Mouse (Mus musculus) lung, adult 18-20 months (tissue): Measurements from ENCODE around the gene Bzw2.
A peak's percentile ranks its signal among the peaks of the same experiment; 100 is the strongest.

Experiments
- DNase-seq, 2 experiments: peaks; one replicate each; pipeline ENCODE4 v3.0.0; 2022; ENCODE audit warnings: mixed read lengths in 2 of 2

The Bzw2 gene

GRCm38 (mm10) chr12:36134111-36134510, 23.8 kb downstream of the Bzw2 start:
- no peak for DNase-seq

- no peak for DNase-seq
Measured at GRCm38 (mm10) chr12:36133547-36133946, 24.3 kb downstream of the Bzw2 start.

GRCm38 (mm10) chr12:36132668-36133067, 25.2 kb downstream of the Bzw2 start:
- no peak for DNase-seq

- no peak for DNase-seq
Measured at GRCm38 (mm10) chr12:36132254-36132653, 25.6 kb downstream of the Bzw2 start.

GRCm38 (mm10) chr12:36129826-36130225, 28.1 kb downstream of the Bzw2 start:
- DNase-seq = no peak

GRCm38 (mm10) chr12:36126049-36126448, 31.8 kb downstream of the Bzw2 start:
- DNase-seq = no peak

- no peak for DNase-seq
Measured at GRCm38 (mm10) chr12:36119244-36119643, 38.6 kb downstream of the Bzw2 start.

GRCm38 (mm10) chr12:36117161-36117560, 40.7 kb downstream of the Bzw2 start:
- DNase-seq = no peak

- DNase-seq = no peak
Measured at GRCm38 (mm10) chr12:36112081-36112480, 45.8 kb downstream of the Bzw2 start.

GRCm38 (mm10) chr12:36111110-36111509, 46.8 kb downstream of the Bzw2 start:
- DNase-seq = no peak

GRCm38 (mm10) chr12:36110457-36110856, 47.4 kb downstream of the Bzw2 start:
- no peak for DNase-seq

GRCm38 (mm10) chr12:36108442-36108841, 49.4 kb downstream of the Bzw2 start:
- DNase-seq = no peak

GRCm38 (mm10) chr12:36103592-36103910, 54.3 kb downstream of the Bzw2 start:
- no peak for DNase-seq

GRCm38 (mm10) chr12:36102733-36103591, 54.9 kb downstream of the Bzw2 start:
- DNase-seq = no peak

GRCm38 (mm10) chr12:36095371-36095880, 62.5 kb downstream of the Bzw2 start:
- DNase-seq = no peak

GRCm38 (mm10) chr12:36093081-36093670, 64.7 kb downstream of the Bzw2 start:
- DNase-seq = no peak

- DNase-seq = no peak
Measured at GRCm38 (mm10) chr12:36091964-36092363, 65.9 kb downstream of the Bzw2 start.

GRCm38 (mm10) chr12:36089221-36089620, 68.7 kb downstream of the Bzw2 start:
- DNase-seq = peak; percentile 7 to 33

GRCm38 (mm10) chr12:36088804-36089203, 69.1 kb downstream of the Bzw2 start:
- no peak for DNase-seq

GRCm38 (mm10) chr12:36085380-36085779, 72.5 kb downstream of the Bzw2 start:
- no peak for DNase-seq

GRCm38 (mm10) chr12:36078101-36078899, 79.6 kb downstream of the Bzw2 start:
- no peak for DNase-seq

- no peak for DNase-seq
Measured at GRCm38 (mm10) chr12:36072860-36073259, 85.0 kb downstream of the Bzw2 start.

- no peak for DNase-seq
Measured at GRCm38 (mm10) chr12:36070231-36070630, 87.6 kb downstream of the Bzw2 start.
